Mouse (Mus musculus) midbrain, embryonic 11.5 days (tissue): Measurements from ENCODE around the gene Naa10. TPM values are rescaled to one million over a fixed set of nuclear protein-coding genes. Genes with fewer than 3 reads are reported as not detected.

Experiments
- ATAC-seq: fragments of 200-750 bp; cut with Nextera tagmentation; 2 replicates; pipeline ENCODE4 v1.8.0; 2017; ENCODE audit warnings: moderate TSS enrichment, moderate library complexity; ENCODE audit not compliant: low FRiP score
- DNase-seq: peaks from one replicate; pipeline ENCODE4 v3.0.0; 2015; ENCODE audit warnings: low spot score; ENCODE audit errors: missing footprints
- H3K27ac ChIP-seq: fragments of 300-500 bp; sonication (generic); 2 replicates; pipeline ENCODE4 v1.5.1; 2014; ENCODE audit warnings: low read depth, low read length
- H3K27me3 ChIP-seq: fragments of 300-500 bp; sonication (generic); 2 replicates; pipeline ENCODE4 v1.6.1; 2014; ENCODE audit warnings: mild to moderate bottlenecking, low read length, moderate library complexity, mixed read lengths; ENCODE audit not compliant: control insufficient read depth, insufficient read depth
- H3K36me3 ChIP-seq: fragments of 300-500 bp; sonication (generic); 2 replicates; pipeline ENCODE4 v1.6.1; 2014; ENCODE audit warnings: mild to moderate bottlenecking, low read length, moderate library complexity, mixed read lengths; ENCODE audit not compliant: control insufficient read depth, insufficient read depth
- H3K4me1 ChIP-seq: fragments of 300-500 bp; sonication (generic); 2 replicates; pipeline ENCODE4 v1.6.1; 2014; ENCODE audit warnings: low read length; ENCODE audit not compliant: control insufficient read depth, insufficient read depth
- H3K4me2 ChIP-seq: fragments of 300-500 bp; sonication (generic); 2 replicates; pipeline ENCODE4 v1.6.1; 2014; ENCODE audit warnings: mild to moderate bottlenecking, moderate library complexity
- H3K4me3 ChIP-seq: fragments of 300-500 bp; sonication (generic); 2 replicates; pipeline ENCODE4 v1.5.1; 2014; ENCODE audit warnings: low read depth, low read length
- H3K9ac ChIP-seq: fragments of 300-500 bp; sonication (generic); 2 replicates; pipeline ENCODE4 v1.6.1; 2014; ENCODE audit warnings: low read length
- H3K9me3 ChIP-seq: fragments of 300-500 bp; sonication (generic); 2 replicates; pipeline ENCODE4 v1.6.1; 2016; ENCODE audit warnings: low read length; ENCODE audit not compliant: control insufficient read depth
- WGBS: fragments of 180-500 bp; shearing (Covaris S2); extraction: QIAGEN DNeasy Blood & Tissue Kit; methylation state at CpG from one replicate; pipeline ENCODE4 v1.1.7; 2014; 5-methylcytosine and 5-hydroxymethylcytosine counted together
- polyA plus RNA-seq: library from polyadenylated mRNA; unstranded; fragments of >200 nt; fragmentation: Nextera tagmentation; extraction: Ambion mirVana; gene quantifications from 2 replicates; pipeline ENCODE4 v1.2.1, GENCODE M21; 2014

Gene Naa10
- polyA plus RNA-seq, 1 experiment from 2014 or later, result 117 TPM

DNA sequence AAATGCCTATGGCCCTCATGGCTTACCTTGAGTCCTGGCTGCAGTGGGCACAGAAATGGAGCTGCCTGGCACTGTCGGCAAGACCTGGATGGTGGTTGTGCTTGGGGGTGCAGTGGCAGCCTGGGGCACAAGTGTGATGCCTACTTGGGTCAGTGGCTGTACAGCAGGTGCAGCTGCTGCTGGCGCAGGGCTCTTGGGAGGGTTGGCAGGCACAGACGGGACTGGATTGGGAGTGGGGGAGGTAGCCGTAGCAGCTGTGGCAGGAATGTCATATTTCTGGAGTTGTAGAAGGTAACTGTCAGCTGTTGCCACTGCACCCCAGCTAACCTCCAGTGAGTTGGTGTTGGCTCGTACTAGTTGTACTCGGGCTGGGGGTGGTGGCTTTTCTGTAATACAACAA is 33.2 kb upstream of the Naa10 start:
- Histone ChIP-seq H3K4me1 (no peaks in the 10 kb centered on the region), H3K9ac (no peak overlapping the region), H3K27ac (no peak overlapping the region), H3K4me3 (no peak overlapping the region), H3K36me3 (peaks cover 13% of the 10 kb centered on the region), H3K9me3 (no peaks in the 10 kb centered on the region), H3K27me3 (no peaks in the 10 kb centered on the region), H3K4me2 (no peak overlapping the region)
- DNase-seq, result no peak
- ATAC-seq, result no peak
- WGBS, result 96% methylated on average over 6 of the region's 6 CpGs

DNA sequence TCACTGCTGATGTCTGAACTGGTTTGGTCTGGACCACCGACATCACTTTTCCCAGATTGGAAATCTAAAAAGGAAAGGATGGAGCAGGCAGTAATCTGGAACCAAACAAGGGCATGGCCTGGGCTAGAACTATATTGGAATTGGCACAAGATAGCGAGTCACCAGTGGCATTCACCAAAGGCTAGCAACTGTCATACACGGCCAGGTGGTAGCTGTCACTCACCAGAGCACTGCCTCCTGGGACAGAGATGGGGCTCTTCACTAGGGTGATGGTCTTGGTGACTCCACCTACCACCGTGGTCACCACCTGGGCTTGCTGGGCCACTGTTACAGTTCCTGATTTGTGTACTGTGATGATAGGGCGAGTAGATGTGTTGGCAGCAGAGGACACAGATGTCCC is 30.9 kb upstream of the Naa10 start:
- peaks cover 20% of the 10 kb centered on the region for H3K36me3 ChIP-seq
- H3K27ac ChIP-seq, result no peak overlapping the region
- H3K9ac ChIP-seq, result no peak overlapping the region
- no peak overlapping the region for H3K4me2 ChIP-seq
- WGBS, result 88% methylated on average over 5 of the region's 5 CpGs
- H3K27me3 ChIP-seq, result no peaks in the 10 kb centered on the region
- H3K9me3 ChIP-seq, result no peaks in the 10 kb centered on the region
- DNase-seq (no peak), ATAC-seq (no peak)
- H3K4me1 ChIP-seq, result no peaks in the 10 kb centered on the region
- H3K4me3 ChIP-seq, result no peak overlapping the region

DNA sequence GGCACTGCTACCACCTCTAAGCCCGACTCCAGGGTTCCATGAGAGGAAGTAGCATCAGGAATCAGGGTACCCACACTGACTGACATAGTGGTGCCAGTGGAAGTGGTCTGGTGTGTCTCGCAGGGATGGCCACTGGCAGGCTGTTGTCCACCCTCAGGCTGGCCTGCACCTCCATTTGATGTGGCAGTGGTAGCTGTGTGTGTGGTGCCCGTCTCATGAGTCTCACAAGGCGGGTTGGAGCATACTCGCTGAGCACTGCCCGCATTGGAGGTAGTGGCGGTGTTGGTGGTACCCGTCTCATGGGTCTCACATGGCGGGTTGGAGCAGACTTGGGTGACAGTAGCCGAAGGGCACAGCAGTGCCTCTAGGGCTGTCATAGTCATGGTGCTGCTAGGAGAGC is 27.6 kb upstream of the Naa10 start:
- Histone ChIP-seq H3K4me3 (no peak overlapping the region), H3K9me3 (no peaks in the 10 kb centered on the region), H3K27ac (no peak overlapping the region), H3K36me3 (peaks cover 26% of the 10 kb centered on the region), H3K4me1 (no peaks in the 10 kb centered on the region), H3K4me2 (no peak overlapping the region), H3K9ac (no peak overlapping the region), H3K27me3 (no peaks in the 10 kb centered on the region)
- ATAC-seq, result no peak
- 89% methylated on average over 10 of the region's 10 CpGs for WGBS
- DNase-seq, result no peak

DNA sequence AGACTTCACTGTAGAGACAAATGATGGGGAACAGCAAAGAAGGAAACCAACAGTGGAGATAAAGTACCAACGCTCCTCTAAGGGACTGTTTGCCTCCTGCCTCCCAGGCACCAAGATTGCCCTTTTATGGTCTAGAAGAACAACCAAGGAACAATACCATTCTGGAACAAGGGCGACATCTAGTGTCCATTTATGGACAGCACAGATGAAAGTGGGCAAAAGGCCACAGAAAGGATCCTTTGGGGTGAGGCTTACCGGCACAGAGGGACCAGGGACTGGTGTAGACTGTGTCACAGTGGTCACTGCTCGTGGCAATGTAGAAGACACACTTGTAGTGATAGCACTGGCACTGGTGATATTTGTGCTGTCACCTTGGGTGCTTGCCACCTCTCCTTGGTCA is 26.9 kb upstream of the Naa10 start:
- Histone ChIP-seq H3K36me3 (peaks cover 26% of the 10 kb centered on the region), H3K9me3 (no peaks in the 10 kb centered on the region), H3K4me1 (no peaks in the 10 kb centered on the region), H3K27ac (no peak overlapping the region), H3K4me2 (no peak overlapping the region), H3K4me3 (no peak overlapping the region), H3K9ac (no peak overlapping the region), H3K27me3 (no peaks in the 10 kb centered on the region)
- WGBS, result 33% methylated on average over 4 of the region's 4 CpGs
- ATAC-seq (peak; percentile 56), DNase-seq (peak; percentile 95)

DNA sequence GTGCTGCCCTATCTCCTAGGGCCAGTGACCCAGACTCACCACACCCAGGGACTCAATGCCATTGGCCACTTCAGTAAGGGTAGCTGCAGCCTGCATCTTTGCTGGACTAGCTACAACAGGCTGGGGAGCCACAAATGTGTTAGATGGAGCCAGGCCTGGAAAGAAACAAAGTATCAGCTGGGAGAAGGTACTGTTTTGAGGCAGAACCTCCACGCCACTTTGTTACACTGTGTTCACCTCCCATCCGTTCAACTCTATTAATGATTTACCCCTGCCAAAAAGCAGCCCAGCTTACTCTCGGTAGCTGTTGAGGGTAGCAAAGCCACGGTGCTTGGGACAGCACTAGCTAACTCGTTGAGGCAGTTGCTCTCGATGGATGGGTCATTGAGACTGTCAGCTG is 25.2 kb upstream of the Naa10 start:
- Histone ChIP-seq H3K4me2 (no peak overlapping the region), H3K9me3 (no peaks in the 10 kb centered on the region), H3K4me1 (no peaks in the 10 kb centered on the region), H3K27me3 (no peaks in the 10 kb centered on the region), H3K27ac (no peak overlapping the region), H3K4me3 (no peak overlapping the region), H3K9ac (no peak overlapping the region), H3K36me3 (peaks cover 20% of the 10 kb centered on the region)
- WGBS, result 88% methylated on average over 6 of the region's 6 CpGs
- no peak for DNase-seq
- ATAC-seq, result no peak

DNA sequence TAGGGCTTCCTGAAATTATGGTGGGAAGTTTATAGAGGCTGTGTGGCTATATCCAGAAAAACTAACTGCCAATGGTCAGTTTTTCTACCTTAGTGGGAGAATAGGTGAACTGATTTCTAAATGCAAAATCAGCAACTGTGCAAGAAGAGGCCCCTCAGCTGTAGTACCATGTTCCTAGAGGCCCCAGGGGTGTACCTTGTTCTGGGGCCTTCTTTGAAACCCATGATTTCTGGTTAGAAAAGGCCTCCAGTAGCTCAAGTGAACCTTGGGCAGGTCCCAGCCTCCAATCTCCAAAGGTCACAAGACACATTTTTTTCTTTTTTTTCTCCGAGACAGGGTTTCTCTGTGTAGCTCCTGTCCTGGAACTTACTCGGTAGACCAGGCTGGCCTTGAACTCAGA is 20.6 kb upstream of the Naa10 start:
- DNase-seq (no peak), ATAC-seq (no peak)
- Histone ChIP-seq H3K9me3 (no peaks in the 10 kb centered on the region), H3K36me3 (peaks cover 8% of the 10 kb centered on the region), H3K9ac (no peak overlapping the region), H3K4me1 (no peaks in the 10 kb centered on the region), H3K27ac (no peak overlapping the region), H3K27me3 (no peaks in the 10 kb centered on the region), H3K4me3 (no peak overlapping the region), H3K4me2 (no peak overlapping the region)
- WGBS, result 92% methylated on average over 2 of the region's 2 CpGs

DNA sequence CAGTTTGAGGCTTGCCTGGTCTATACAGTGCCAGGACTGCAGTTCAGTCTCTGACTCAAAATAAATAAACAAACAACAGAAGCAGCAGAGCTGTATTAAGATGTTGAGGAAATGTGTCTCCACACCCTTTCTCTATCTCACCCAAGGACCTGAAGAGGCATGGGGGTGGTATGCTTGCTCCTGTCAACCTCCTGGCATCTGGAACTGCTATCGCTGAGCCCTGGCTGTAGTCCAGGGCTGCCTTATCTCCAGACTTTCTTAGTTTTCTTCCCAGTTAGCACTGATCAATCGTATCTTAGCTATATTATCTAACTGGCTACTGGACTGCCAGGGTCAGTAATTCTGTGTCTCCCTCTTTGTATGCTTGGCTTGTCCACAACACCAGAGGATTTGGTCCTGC is 20.1 kb upstream of the Naa10 start:
- ATAC-seq (no peak), DNase-seq (no peak)
- peaks cover 8% of the 10 kb centered on the region for H3K36me3 ChIP-seq
- H3K27me3 ChIP-seq, result no peaks in the 10 kb centered on the region
- H3K9ac ChIP-seq, result no peak overlapping the region
- no peaks in the 10 kb centered on the region for H3K4me1 ChIP-seq
- no peak overlapping the region for H3K4me3 ChIP-seq
- no peak overlapping the region for H3K4me2 ChIP-seq
- WGBS, result 83% methylated on average over 2 of the region's 2 CpGs
- H3K9me3 ChIP-seq, result no peaks in the 10 kb centered on the region
- no peak overlapping the region for H3K27ac ChIP-seq

DNA sequence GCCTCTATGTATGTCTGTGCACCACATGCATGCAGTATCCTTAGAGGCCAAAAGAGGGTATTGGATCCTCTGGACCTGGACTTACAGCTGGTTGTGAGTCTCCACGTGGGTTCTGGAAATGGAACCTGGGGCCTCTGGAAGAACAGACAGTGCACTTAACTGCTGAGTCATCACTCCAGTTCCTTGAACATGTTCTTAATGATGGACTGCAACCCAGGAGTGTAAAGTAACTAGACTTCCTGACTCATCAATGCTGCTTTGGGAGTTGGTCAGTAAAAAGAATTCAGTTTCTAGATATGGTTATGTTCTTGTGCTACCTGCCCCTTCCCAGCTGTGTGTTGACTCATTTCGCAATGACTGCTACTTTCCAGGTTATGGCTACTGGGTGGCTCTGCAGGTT is 10.1 kb upstream of the Naa10 start:
- Histone ChIP-seq H3K4me2 (no peak overlapping the region), H3K36me3 (no peaks in the 10 kb centered on the region), H3K9ac (no peak overlapping the region), H3K4me1 (no peaks in the 10 kb centered on the region), H3K27me3 (no peaks in the 10 kb centered on the region), H3K4me3 (no peak overlapping the region), H3K27ac (no peak overlapping the region), H3K9me3 (no peaks in the 10 kb centered on the region)
- 81% methylated on average over 2 of the region's 2 CpGs for WGBS
- ATAC-seq, result no peak
- DNase-seq, result no peak

DNA sequence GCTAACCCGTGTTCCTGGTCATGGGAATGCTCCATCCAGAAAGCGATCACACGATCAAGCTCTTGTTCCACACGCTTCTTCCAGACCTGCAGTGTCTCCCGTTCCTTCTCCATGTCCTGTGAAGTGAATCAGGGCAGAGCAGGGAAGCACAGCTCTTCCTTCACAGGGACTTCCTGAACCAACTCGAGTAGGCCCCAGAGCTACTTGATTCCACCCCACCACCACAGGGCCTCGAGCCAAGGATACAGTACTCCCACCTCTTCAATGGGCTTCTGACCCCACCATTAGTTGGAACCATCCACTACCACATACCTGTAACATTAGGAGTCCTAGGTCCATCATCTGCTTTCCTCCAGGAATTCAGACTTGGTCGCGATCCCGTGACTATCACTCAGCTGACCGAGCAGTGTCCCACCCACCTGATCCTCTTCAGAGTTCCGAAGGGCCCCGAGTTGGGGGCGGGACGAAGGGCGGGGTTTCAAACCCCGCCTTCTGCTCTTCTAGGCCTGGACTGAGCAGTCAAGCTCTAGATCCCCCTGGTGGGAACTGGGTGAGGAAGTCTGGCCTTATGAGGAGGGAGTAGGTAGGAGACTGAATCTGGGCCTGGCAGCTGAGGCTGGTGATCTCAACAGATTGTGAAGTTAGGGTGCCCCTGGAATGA is 8.8 kb upstream of the Naa10 start, which contains the start of gene Renbp:
TSS of gene Renbp (minus strand) at position 449 of the 661 bp plus-strand sequence.
- ATAC-seq, result peak; percentile 48; the same call in 1 of the 2 replicates
- 41% methylated on average over 17 of the region's 17 CpGs for WGBS

More for the DNA sequence above, 8.8 kb upstream of the Naa10 start, which contains the start of gene Renbp:
- DNase-seq, result no peak
- Histone ChIP-seq H3K27me3 (no peaks in the 10 kb centered on the region), H3K4me3 (no peak within 1 kb of the TSS), H3K36me3 (no peaks in the 10 kb centered on the region), H3K4me1 (no peaks in the 10 kb centered on the region), H3K9ac (no peak within 1 kb of the TSS), H3K4me2 (no peak within 1 kb of the TSS), H3K9me3 (no peaks in the 10 kb centered on the region), H3K27ac (no peak within 1 kb of the TSS)
